Mouse (Mus musculus) lung, adult 2 months (tissue): ENCODE data around the gene Zic3.

ENCODE experiments used
- CTCF ChIP-seq: fragments of 200-500 bp; IDR thresholded peaks from 2 replicates; pipeline ENCODE4 v1.5.1; 2011; ENCODE audit warnings: mild to moderate bottlenecking, low read length, control low read depth; ENCODE audit not compliant: insufficient read depth
- POLR2A ChIP-seq: fragments of 200-500 bp; IDR thresholded peaks from 2 replicates; pipeline ENCODE4 v1.6.1; 2011; ENCODE audit warnings: low read depth, mild to moderate bottlenecking, control low read depth, low read length, borderline replicate concordance; ENCODE audit errors: extremely low read depth

GRCm38 (mm10) chrX:58027631-58028030 lies 5.1 kb downstream of the Zic3 start:
- no peak for TF ChIP-seq POLR2A
- no peak for TF ChIP-seq CTCF
